Mouse (Mus musculus) neural tube, embryonic 11.5 days (tissue): ENCODE measurements around the gene Gadd45b. TPM values are rescaled to one million over a fixed set of nuclear protein-coding genes. Genes with fewer than 3 reads are reported as not detected.

Experiments
- ATAC-seq: fragments of 200-750 bp; cut with Nextera tagmentation; 2 replicates; pipeline ENCODE4 v1.8.0; 2017; ENCODE audit warnings: moderate number of reproducible peaks, mild to moderate bottlenecking, moderate TSS enrichment, moderate library complexity; ENCODE audit not compliant: insufficient read depth, low FRiP score, low TSS enrichment
- DNase-seq: peaks from one replicate; pipeline ENCODE4 v3.0.0-alpha.2; 2015; ENCODE audit warnings: low spot score
- H3K27ac ChIP-seq: fragments of 300-500 bp; sonication (generic); 2 replicates; pipeline ENCODE4 v1.5.1; 2014; ENCODE audit warnings: low read depth, mild to moderate bottlenecking, low read length
- H3K27me3 ChIP-seq: fragments of 300-500 bp; sonication (generic); 2 replicates; pipeline ENCODE4 v1.6.1; 2014; ENCODE audit warnings: mild to moderate bottlenecking, low read length, mixed read lengths; ENCODE audit not compliant: control insufficient read depth, insufficient read depth
- H3K36me3 ChIP-seq: fragments of 300-500 bp; sonication (generic); 2 replicates; pipeline ENCODE4 v1.6.1; 2014; ENCODE audit warnings: mild to moderate bottlenecking, low read length, moderate library complexity, mixed read lengths; ENCODE audit not compliant: control insufficient read depth, insufficient read depth
- H3K4me1 ChIP-seq: fragments of 300-500 bp; sonication (generic); 2 replicates; pipeline ENCODE4 v1.6.1; 2014; ENCODE audit warnings: low read length, mixed read lengths; ENCODE audit not compliant: control insufficient read depth, insufficient read depth
- H3K4me2 ChIP-seq: fragments of 300-500 bp; sonication (generic); 2 replicates; pipeline ENCODE4 v1.6.1; 2014; ENCODE audit warnings: low read depth, mild to moderate bottlenecking, moderate library complexity
- H3K4me3 ChIP-seq: fragments of 300-500 bp; sonication (generic); 2 replicates; pipeline ENCODE4 v1.5.1; 2014; ENCODE audit warnings: low read depth, low read length
- H3K9ac ChIP-seq: fragments of 300-500 bp; sonication (generic); 2 replicates; pipeline ENCODE4 v1.6.1; 2014; ENCODE audit warnings: mild to moderate bottlenecking, low read length
- H3K9me3 ChIP-seq: fragments of 300-500 bp; sonication (generic); 2 replicates; pipeline ENCODE4 v1.6.1; 2016; ENCODE audit warnings: low read length; ENCODE audit not compliant: control insufficient read depth
- WGBS: fragments of 180-500 bp; shearing (Covaris S2); extraction: QIAGEN DNeasy Blood & Tissue Kit; methylation state at CpG from one replicate; pipeline ENCODE4 v1.1.7; 2014; 5-methylcytosine and 5-hydroxymethylcytosine counted together
- polyA plus RNA-seq: library from polyadenylated mRNA; unstranded; fragments of >200 nt; fragmentation: Nextera tagmentation; extraction: Ambion mirVana; gene quantifications from 2 replicates; pipeline ENCODE4 v1.2.1, GENCODE M21; 2014

The Gadd45b gene
- polyA plus RNA-seq, 1 experiment from 2014 or later: 7.9 TPM

DNA sequence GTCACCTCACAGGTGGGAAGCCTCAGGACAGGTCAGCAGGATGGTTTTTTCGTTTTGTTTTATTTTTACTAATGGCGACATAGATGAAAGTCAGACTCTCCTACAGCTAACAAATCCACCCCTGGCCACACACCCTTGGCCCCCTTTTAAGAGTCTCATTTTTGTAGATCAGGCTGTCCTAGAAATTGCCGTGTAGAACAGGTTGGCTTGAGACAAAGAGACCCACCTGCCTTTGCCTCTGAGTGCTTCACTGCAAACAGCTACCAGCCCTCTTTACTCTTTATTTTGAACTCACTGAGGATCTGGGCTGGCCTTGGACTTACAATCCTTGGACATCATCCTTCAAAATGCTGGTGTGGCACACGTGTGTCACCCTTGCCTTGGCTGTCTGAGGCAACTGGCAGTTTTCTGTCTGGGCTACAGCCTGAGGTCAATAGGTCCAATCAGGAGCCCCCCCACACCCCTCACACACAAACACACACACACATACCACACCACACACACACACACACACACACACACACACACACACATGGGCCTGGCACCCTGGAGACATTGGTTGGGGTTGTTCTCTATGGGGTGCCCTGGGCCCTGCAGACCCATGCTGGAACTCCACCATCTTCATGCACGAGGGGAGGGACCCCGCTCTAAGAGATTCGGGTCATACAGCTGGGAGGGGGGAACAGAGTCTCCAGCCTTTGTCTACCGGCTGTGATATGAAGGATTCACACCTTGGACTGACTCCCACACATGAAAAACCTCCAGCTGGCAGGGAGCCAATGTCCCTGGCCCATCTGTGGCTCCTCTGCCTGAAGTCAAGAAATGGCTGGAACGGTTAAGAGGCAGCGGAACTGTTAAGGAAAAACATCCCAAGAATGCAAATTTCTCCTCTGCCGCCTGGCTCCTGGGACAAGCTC lies 42.5 kb downstream of the Gadd45b start:
- H3K36me3 ChIP-seq: no peaks in the 10 kb centered on the region
- no peak overlapping the region for H3K4me2 ChIP-seq
- H3K27me3 ChIP-seq: no peaks in the 10 kb centered on the region
- no peak for DNase-seq
- 53% methylated on average over 11 of the region's 11 CpGs for whole genome bisulfite sequencing
- no peak for ATAC-seq
- H3K4me1 ChIP-seq: no peaks in the 10 kb centered on the region
- no peak overlapping the region for H3K9ac ChIP-seq
- H3K9me3 ChIP-seq: no peaks in the 10 kb centered on the region
- H3K27ac ChIP-seq: no peak overlapping the region
- H3K4me3 ChIP-seq: no peak overlapping the region

DNA sequence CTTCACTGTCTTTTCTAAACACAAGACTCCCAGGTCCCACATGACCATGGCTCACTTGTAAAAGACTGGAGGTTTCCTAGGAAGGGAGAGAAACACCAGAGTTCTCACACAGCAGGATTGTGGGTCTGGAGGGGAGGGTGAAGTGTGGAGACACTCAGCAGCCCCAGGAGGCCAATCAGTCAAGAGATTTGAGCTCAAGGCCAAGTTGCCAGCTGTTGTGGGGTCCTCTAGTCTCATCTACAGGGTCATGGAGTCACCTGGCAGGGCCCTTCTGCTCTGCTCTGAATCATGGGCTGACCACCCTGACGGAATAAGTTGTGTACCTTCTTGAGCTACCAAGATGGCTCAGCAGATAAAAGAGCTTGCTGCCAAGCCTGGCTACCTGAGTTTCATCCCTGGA lies 43.8 kb downstream of the Gadd45b start:
- no peak for ATAC-seq
- Histone ChIP-seq H3K9ac (no peak overlapping the region), H3K4me2 (no peak overlapping the region), H3K9me3 (no peaks in the 10 kb centered on the region), H3K4me3 (no peak overlapping the region), H3K36me3 (no peaks in the 10 kb centered on the region), H3K27me3 (no peaks in the 10 kb centered on the region), H3K27ac (no peak overlapping the region), H3K4me1 (no peaks in the 10 kb centered on the region)
- 64% methylated on average over 1 of the region's 1 CpGs for WGBS
- DNase-seq: no peak

DNA sequence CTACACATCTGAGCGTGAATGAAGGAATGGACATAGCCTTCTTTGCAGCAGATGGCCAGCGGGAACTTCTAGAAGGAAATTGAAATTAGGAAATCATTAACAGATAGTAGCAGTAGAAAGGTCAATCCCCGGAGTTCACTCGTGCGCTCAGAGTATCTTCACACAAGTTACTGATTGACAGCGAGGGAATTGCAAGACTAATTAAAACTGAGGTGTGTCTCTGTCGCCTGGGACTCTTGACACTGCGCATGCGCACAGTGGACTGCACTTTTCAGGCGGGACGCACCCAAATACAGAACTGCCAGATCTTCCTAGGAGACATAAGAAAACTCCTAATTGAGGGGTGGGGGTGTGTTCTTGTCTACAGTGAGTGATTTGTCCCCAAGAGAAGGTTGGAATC lies 45.6 kb downstream of the Gadd45b start:
- Histone ChIP-seq H3K9me3 (no peaks in the 10 kb centered on the region), H3K27me3 (no peaks in the 10 kb centered on the region), H3K27ac (no peak overlapping the region), H3K4me1 (no peaks in the 10 kb centered on the region), H3K9ac (no peak overlapping the region), H3K4me2 (no peak overlapping the region), H3K36me3 (no peaks in the 10 kb centered on the region), H3K4me3 (no peak overlapping the region)
- WGBS: 89% methylated on average over 11 of the region's 11 CpGs
- DNase-seq: no peak
- ATAC-seq: no peak

DNA sequence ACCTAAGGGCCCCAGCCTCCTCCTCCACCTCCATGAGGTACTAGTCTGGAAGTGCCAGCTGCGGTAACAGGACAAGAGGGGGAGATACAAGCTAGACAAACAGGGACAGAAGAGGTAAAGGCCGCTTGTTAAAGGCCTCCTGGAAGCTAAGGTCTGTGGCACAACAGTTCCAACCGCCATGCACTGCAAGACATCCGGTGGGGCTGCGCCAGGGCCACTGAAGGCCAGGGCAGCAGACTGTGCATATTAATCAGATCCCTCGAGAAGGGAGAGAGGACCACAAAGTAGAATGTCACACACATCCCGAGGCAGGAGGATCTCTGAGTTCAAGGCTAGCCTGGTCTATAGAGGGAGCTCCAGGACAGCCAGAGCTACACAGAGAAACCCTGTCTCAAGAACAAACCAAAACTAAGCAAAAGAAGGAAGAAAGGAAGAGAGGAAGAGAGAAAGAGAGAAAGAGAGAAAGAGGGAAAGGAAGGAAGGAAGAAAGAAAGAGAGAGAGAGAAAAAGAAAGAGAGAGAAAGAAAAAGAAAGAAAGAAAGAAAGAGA lies 51.8 kb downstream of the Gadd45b start:
- H3K27ac ChIP-seq: no peak overlapping the region
- H3K9ac ChIP-seq: no peak overlapping the region
- H3K27me3 ChIP-seq: peaks cover 20% of the 10 kb centered on the region
- WGBS: 66% methylated on average over 7 of the region's 7 CpGs
- 0 out of 2 replicates have a peak, but pooled peaks cover 3% of the 10 kb centered on the region for H3K4me1 ChIP-seq
- H3K4me3 ChIP-seq: no peak overlapping the region
- ATAC-seq (no peak), DNase-seq (no peak)
- no peak overlapping the region for H3K4me2 ChIP-seq
- no peaks in the 10 kb centered on the region for H3K36me3 ChIP-seq
- H3K9me3 ChIP-seq: no peaks in the 10 kb centered on the region

Other genes with a start within 250 kb of the Gadd45b start
- 58.9 and 60.3 TPM in 2 replicates for gene Mob3a, start 228.1 kb upstream of the Gadd45b start, polyA plus RNA-seq
- gene Izumo4, start 227.9 kb upstream of the Gadd45b start, polyA plus RNA-seq: 10.6 and 11.5 TPM in 2 replicates
- 69.3 and 79.1 TPM in 2 replicates for gene Ap3d1, start 187.8 kb upstream of the Gadd45b start, polyA plus RNA-seq
- 23.9 and 24.3 TPM in 2 replicates for gene Dot1l, start 174.9 kb upstream of the Gadd45b start, polyA plus RNA-seq
- 96.6 and 101 TPM in 2 replicates for gene Sf3a2, start 131.9 kb upstream of the Gadd45b start, polyA plus RNA-seq
- gene Plekhj1, start 131.4 kb upstream of the Gadd45b start, polyA plus RNA-seq: 150 and 153 TPM in 2 replicates
- not detected in 2 replicates for gene Amh, start 124.8 kb upstream of the Gadd45b start, polyA plus RNA-seq
- 1.6 and 1.9 TPM in 2 replicates for gene Jsrp1, start 116.6 kb upstream of the Gadd45b start, polyA plus RNA-seq
- gene Oaz1, start 103.4 kb upstream of the Gadd45b start, polyA plus RNA-seq: 1,810 and 1,847 TPM in 2 replicates
- gene Lingo3, start 86.0 kb upstream of the Gadd45b start, polyA plus RNA-seq: 0.40 and 0.66 TPM in 2 replicates
- 305 and 307 TPM in 2 replicates for gene Lsm7, start 74.9 kb upstream of the Gadd45b start, polyA plus RNA-seq
- 31.2 and 34.2 TPM in 2 replicates for gene Sppl2b, start 74.8 kb upstream of the Gadd45b start, polyA plus RNA-seq
- 0.08 and 0.11 TPM in 2 replicates for gene Tmprss9, start 58.2 kb upstream of the Gadd45b start, polyA plus RNA-seq
- 312 and 323 TPM in 2 replicates for gene Timm13, start 29.1 kb upstream of the Gadd45b start, polyA plus RNA-seq
- 23.0 and 27.9 TPM in 2 replicates for gene Lmnb2, start 11.8 kb upstream of the Gadd45b start, polyA plus RNA-seq
- 8.1 and 9.4 TPM in 2 replicates for gene Gng7, start 84.9 kb downstream of the Gadd45b start, polyA plus RNA-seq
- gene Diras1, start 95.6 kb downstream of the Gadd45b start, polyA plus RNA-seq: 4.2 and 4.7 TPM in 2 replicates
- 13.3 and 14.5 TPM in 2 replicates for gene Slc39a3, start 107.4 kb downstream of the Gadd45b start, polyA plus RNA-seq
- 248 and 262 TPM in 2 replicates for gene Sgta, start 130.1 kb downstream of the Gadd45b start, polyA plus RNA-seq
- 63.9 and 65.8 TPM in 2 replicates for gene Thop1, start 140.0 kb downstream of the Gadd45b start, polyA plus RNA-seq
- 0.11 and 0.70 TPM in 2 replicates for gene Creb3l3, start 168.8 kb downstream of the Gadd45b start, polyA plus RNA-seq
- gene Map2k2, start 175.8 kb downstream of the Gadd45b start, polyA plus RNA-seq: 212 and 240 TPM in 2 replicates
- 7.1 and 8.8 TPM in 2 replicates for gene Zbtb7a, start 205.1 kb downstream of the Gadd45b start, polyA plus RNA-seq
- gene Pias4, start 237.8 kb downstream of the Gadd45b start, polyA plus RNA-seq: 68.3 and 68.4 TPM in 2 replicates
- 463 and 504 TPM in 2 replicates for gene Eef2, start 246.6 kb downstream of the Gadd45b start, polyA plus RNA-seq